Mouse (Mus musculus) inflammation-experienced regulatory T-cells, adult 6 months (primary cell): ENCODE measurements around the gene Sept5. TPM values are rescaled to one million over a fixed set of nuclear protein-coding genes. Genes with fewer than 3 reads are reported as not detected.

Experiments
- ATAC-seq: one replicate; pipeline ENCODE4 v1.8.0; 2017
- polyA plus RNA-seq, 3 experiments: library from polyadenylated mRNA; unstranded; fragments of 100-300 nt; shearing (Covaris generic); gene quantifications; one replicate each; pipeline ENCODE4 v1.2.1; 2017

Gene Sept5
- polyA plus RNA-seq = under 1 TPM; 0.72 to 0.78 (median 0.77) TPM

GRCm38 (mm10) chr16:18629390-18630231, at the start of gene Sept5:
Gene Sept5, minus strand, starts transcription at chr16:18629954.
- no peak for ATAC-seq

GRCm38 (mm10) chr16:18679112-18679511, 49.4 kb upstream of the Sept5 start:
- no peak for ATAC-seq

GRCm38 (mm10) chr16:18677746-18678679, 48.3 kb upstream of the Sept5 start:
- peak; percentile 63 for ATAC-seq

- no peak for ATAC-seq
Observed at GRCm38 (mm10) chr16:18673005-18673404, 43.3 kb upstream of the Sept5 start.

GRCm38 (mm10) chr16:18672027-18672426, 42.3 kb upstream of the Sept5 start:
- no peak for ATAC-seq

- ATAC-seq = no peak
Observed at GRCm38 (mm10) chr16:18669914-18670313, 40.2 kb upstream of the Sept5 start.

GRCm38 (mm10) chr16:18658597-18658996, 28.8 kb upstream of the Sept5 start:
- ATAC-seq = no peak

GRCm38 (mm10) chr16:18655372-18656098, 25.8 kb upstream of the Sept5 start:
- no peak for ATAC-seq

GRCm38 (mm10) chr16:18653290-18654160, 23.8 kb upstream of the Sept5 start:
- no peak for ATAC-seq

- ATAC-seq = no peak
Observed at GRCm38 (mm10) chr16:18649126-18649525, 19.4 kb upstream of the Sept5 start.

GRCm38 (mm10) chr16:18645329-18645728, 15.6 kb upstream of the Sept5 start:
- ATAC-seq = no peak

- no peak for ATAC-seq
Observed at GRCm38 (mm10) chr16:18644485-18644884, 14.7 kb upstream of the Sept5 start.

- no peak for ATAC-seq
Observed at GRCm38 (mm10) chr16:18643406-18643998, 13.7 kb upstream of the Sept5 start.

- no peak for ATAC-seq
Observed at GRCm38 (mm10) chr16:18642897-18643296, 13.1 kb upstream of the Sept5 start.

GRCm38 (mm10) chr16:18642291-18642690, 12.5 kb upstream of the Sept5 start:
- ATAC-seq = no peak

GRCm38 (mm10) chr16:18639382-18639929, 9.7 kb upstream of the Sept5 start:
- no peak for ATAC-seq

- no peak for ATAC-seq
Observed at GRCm38 (mm10) chr16:18638396-18638795, 8.6 kb upstream of the Sept5 start.

- ATAC-seq = no peak
Observed at GRCm38 (mm10) chr16:18636804-18637203, 7.0 kb upstream of the Sept5 start.

- ATAC-seq = no peak
Observed at GRCm38 (mm10) chr16:18636401-18636800, 6.6 kb upstream of the Sept5 start.

- no peak for ATAC-seq
Observed at GRCm38 (mm10) chr16:18633333-18633732, 3.6 kb upstream of the Sept5 start.

GRCm38 (mm10) chr16:18632816-18633215, 3.1 kb upstream of the Sept5 start:
- ATAC-seq = no peak
